Mouse (Mus musculus) CH12.LX (cell line): Measurements from ENCODE around the gene Hpca. TPM values are rescaled to one million over a fixed set of nuclear protein-coding genes. Genes with fewer than 3 reads are reported as not detected.

Source experiments
- DNase-seq: peaks from one replicate; pipeline ENCODE4 v3.0.0-alpha.2; 2013; ENCODE audit errors: extremely low read depth
- H3K27ac ChIP-seq: 2 replicates; pipeline ENCODE4 v1.5.1; 2012; ENCODE audit warnings: low read depth, mild to moderate bottlenecking, control low read depth, moderate library complexity; ENCODE audit not compliant: insufficient read depth
- H3K27me3 ChIP-seq: replicated peaks from 2 replicates; pipeline ENCODE3; 2012; ENCODE audit warnings: inconsistent platforms
- H3K36me3 ChIP-seq, 2 experiments: replicated peaks in 1 of 2; 2 replicates each; pipeline versions ENCODE3 to v1.6.1; 2012; ENCODE audit warnings: inconsistent platforms in 1 of 2, low read length in 1 of 2, mild to moderate bottlenecking in 1 of 2, mixed read lengths in 1 of 2, moderate library complexity in 1 of 2; ENCODE audit not compliant: control insufficient read depth in 1 of 2, insufficient read depth in 1 of 2
- H3K4me1 ChIP-seq, 2 experiments: 2 replicates each; pipeline ENCODE4 v1.6.1; 2012; ENCODE audit warnings: inconsistent platforms in 1 of 2, moderate library complexity in 1 of 2; ENCODE audit not compliant: insufficient read depth in 2 of 2, control insufficient read depth in 1 of 2
- H3K4me2 ChIP-seq: 2 replicates; pipeline ENCODE4 v1.6.1; 2012; ENCODE audit warnings: low read depth, mild to moderate bottlenecking, control low read depth; ENCODE audit not compliant: poor library complexity, insufficient read depth, severe bottlenecking
- H3K4me3 ChIP-seq, 3 experiments: fragments of 150-350 bp in 1 of 3; sonication (generic) in 1 of 3; replicated peaks in 1 of 3; 2 replicates each; pipeline versions ENCODE3 to v1.5.1; 2011 to 2012; ENCODE audit warnings: low read depth in 2 of 3, low read length in 2 of 3, mild to moderate bottlenecking in 2 of 3, moderate library complexity in 2 of 3, control low read depth in 1 of 3, improper control_type of control experiment in 1 of 3, inconsistent platforms in 1 of 3, mixed read lengths in 1 of 3; ENCODE audit not compliant: poor library complexity in 1 of 3
- H3K79me2 ChIP-seq: replicated peaks from 2 replicates; pipeline ENCODE4 v1.6.1; 2012; ENCODE audit warnings: mild to moderate bottlenecking, moderate library complexity; ENCODE audit not compliant: control insufficient read depth, poor library complexity, insufficient read depth, severe bottlenecking; ENCODE audit errors: extremely low read depth
- H3K9ac ChIP-seq: 2 replicates; pipeline ENCODE4 v1.6.1; 2012; ENCODE audit warnings: low read depth, mild to moderate bottlenecking, control low read depth, moderate library complexity; ENCODE audit not compliant: insufficient read depth
- H3K9me3 ChIP-seq: replicated peaks from 2 replicates; pipeline ENCODE3; 2012; ENCODE audit warnings: low read length, inconsistent platforms, mixed read lengths
- BHLHE40 ChIP-seq: IDR thresholded peaks from 2 replicates; pipeline ENCODE4 v1.6.1; 2011; ENCODE audit warnings: mild to moderate bottlenecking, low read depth, low read length, improper control_type of control experiment
- CTCF ChIP-seq, 2 experiments: IDR thresholded peaks in 1 of 2; conservative IDR thresholded peaks in 1 of 2; 2 replicates each; pipeline ENCODE4 v1.5.1; 2011 to 2012; ENCODE audit warnings: low read depth in 2 of 2, low read length in 2 of 2, improper control_type of control experiment in 1 of 2, inconsistent platforms in 1 of 2, mild to moderate bottlenecking in 1 of 2, moderate library complexity in 1 of 2
- E2F4 ChIP-seq: IDR thresholded peaks from 2 replicates; pipeline ENCODE4 v1.6.1; 2011; ENCODE audit warnings: low read depth, low read length, improper control_type of control experiment; ENCODE audit not compliant: insufficient replicate concordance
- ELF1 ChIP-seq: IDR thresholded peaks from 2 replicates; pipeline ENCODE4 v1.6.1; 2014; ENCODE audit warnings: low read depth, mild to moderate bottlenecking, inconsistent platforms, low read length, improper control_type of control experiment
- ETS1 ChIP-seq: conservative IDR thresholded peaks from 2 replicates; pipeline ENCODE4 v1.6.1; 2012; ENCODE audit warnings: low read depth, mild to moderate bottlenecking, inconsistent platforms, low read length, improper control_type of control experiment, moderate library complexity
- GABPA ChIP-seq: IDR thresholded peaks from 2 replicates; pipeline ENCODE4 v1.6.1; 2012; ENCODE audit warnings: low read depth, low read length, improper control_type of control experiment, inconsistent platforms; ENCODE audit not compliant: insufficient replicate concordance
- HCFC1 ChIP-seq: IDR thresholded peaks from 2 replicates; pipeline ENCODE4 v1.6.1; 2012; ENCODE audit warnings: low read depth, mild to moderate bottlenecking, inconsistent platforms, low read length, improper control_type of control experiment
- JUN ChIP-seq: IDR thresholded peaks from 2 replicates; pipeline ENCODE4 v1.6.1; 2011; ENCODE audit warnings: low read depth, mild to moderate bottlenecking, low read length, improper control_type of control experiment, moderate library complexity; ENCODE audit not compliant: insufficient read depth
- JUND ChIP-seq: conservative IDR thresholded peaks from 2 replicates; pipeline ENCODE4 v1.6.1; 2011; ENCODE audit warnings: low read depth, low read length, improper control_type of control experiment
- MAFK ChIP-seq: IDR thresholded peaks from 2 replicates; pipeline ENCODE4 v1.6.1; 2011; ENCODE audit warnings: low read length, improper control_type of control experiment; ENCODE audit not compliant: insufficient replicate concordance
- MAX ChIP-seq: IDR thresholded peaks from 2 replicates; pipeline ENCODE4 v1.6.1; 2011; ENCODE audit warnings: low read length, improper control_type of control experiment
- MAZ ChIP-seq: IDR thresholded peaks from 2 replicates; pipeline ENCODE4 v1.6.1; 2012; ENCODE audit warnings: low read depth, mild to moderate bottlenecking, inconsistent platforms, low read length, improper control_type of control experiment, moderate library complexity
- MYC ChIP-seq: IDR thresholded peaks from 2 replicates; pipeline ENCODE4 v1.6.1; 2011; ENCODE audit warnings: low read depth, mild to moderate bottlenecking, improper control_type of control experiment, low read length
- NRF1 ChIP-seq: IDR thresholded peaks from 2 replicates; pipeline ENCODE4 v1.6.1; 2014; ENCODE audit warnings: low read depth, mild to moderate bottlenecking, inconsistent platforms, low read length, improper control_type of control experiment, moderate library complexity
- PAX5 ChIP-seq: IDR thresholded peaks from 2 replicates; pipeline ENCODE4 v1.6.1; 2012; ENCODE audit warnings: low read length, inconsistent platforms, mixed read lengths
- POLR2AphosphoS2 ChIP-seq: IDR thresholded peaks from 2 replicates; pipeline ENCODE4 v1.6.1; 2011; ENCODE audit warnings: low read depth, low read length, improper control_type of control experiment
- RAD21 ChIP-seq: IDR thresholded peaks from 2 replicates; pipeline ENCODE4 v1.6.1; 2011; ENCODE audit warnings: low read depth, mild to moderate bottlenecking, low read length, improper control_type of control experiment, moderate library complexity
- SMC3 ChIP-seq: IDR thresholded peaks from 2 replicates; pipeline ENCODE4 v1.6.1; 2011; ENCODE audit warnings: low read depth, low read length, improper control_type of control experiment
- TBP ChIP-seq: conservative IDR thresholded peaks from 2 replicates; pipeline ENCODE4 v1.6.1; 2011; ENCODE audit warnings: low read depth, low read length, improper control_type of control experiment
- TCF12 ChIP-seq: IDR thresholded peaks from 2 replicates; pipeline ENCODE4 v1.6.1; 2014; ENCODE audit warnings: low read depth, mild to moderate bottlenecking, inconsistent platforms, low read length, improper control_type of control experiment
- UBTF ChIP-seq: IDR thresholded peaks from 2 replicates; pipeline ENCODE4 v1.6.1; 2012; ENCODE audit warnings: low read depth, mild to moderate bottlenecking, inconsistent platforms, low read length, improper control_type of control experiment, moderate library complexity
- USF1 ChIP-seq: IDR thresholded peaks from 2 replicates; pipeline ENCODE4 v1.6.1; 2014; ENCODE audit warnings: low read depth, mild to moderate bottlenecking, inconsistent platforms, low read length, improper control_type of control experiment
- ZC3H11A ChIP-seq: IDR thresholded peaks from 2 replicates; pipeline ENCODE4 v1.6.1; 2012; ENCODE audit warnings: low read depth, mild to moderate bottlenecking, inconsistent platforms, low read length, improper control_type of control experiment
- ZKSCAN1 ChIP-seq: IDR thresholded peaks from 2 replicates; pipeline ENCODE4 v1.6.1; 2012; ENCODE audit warnings: low read depth, inconsistent platforms, low read length, improper control_type of control experiment, borderline replicate concordance
- ZMIZ1 ChIP-seq: IDR thresholded peaks from 2 replicates; pipeline ENCODE4 v1.6.1; 2012; ENCODE audit warnings: low read depth, mild to moderate bottlenecking, inconsistent platforms, low read length, improper control_type of control experiment
- ZNF384 ChIP-seq: IDR thresholded peaks from 2 replicates; pipeline ENCODE4 v1.6.1; 2012; ENCODE audit warnings: low read depth, low read length, improper control_type of control experiment, inconsistent platforms
- dilution Hi-C: fragments of 300-500 bp; cut with MboI; formaldehyde crosslinking; loops from 2 replicates; pipeline ENCODE4 v1.14.3; 2020; ENCODE audit warnings: low sequenced_read_pairs; ENCODE audit not compliant: extremely low pct_unique_long_range_greater_than_20kb, extremely low pct_ligation_motif_present
- in situ Hi-C: fragments of 300-500 bp; cut with MboI; formaldehyde crosslinking; loops from 3 replicates; pipeline ENCODE4 v1.14.3; 2019; ENCODE audit warnings: low sequenced_read_pairs, low pct_ligation_motif_present, low pct_unique_long_range_greater_than_20kb, mixed read lengths
- polyA plus RNA-seq: library from polyadenylated mRNA; unstranded; fragments of >175 nt; gene quantifications from 2 replicates; pipeline ENCODE4 v1.2.1, GENCODE M21; 2012; ENCODE audit warnings: low read depth; ENCODE audit not compliant: insufficient read length
- total RNA-seq, 2 experiments: library from RNA; depleted of rRNA; stranded (reverse); fragments of 300-350 nt in 1 of 2; fragments of >200 nt in 1 of 2; gene quantifications; 2 replicates each; pipeline ENCODE4 v1.2.3; 2012 to 2014

Gene Hpca
- total and polyA plus RNA-seq, 3 experiments, result 1.3 to 28.5 (median 2.9) TPM

DNA sequence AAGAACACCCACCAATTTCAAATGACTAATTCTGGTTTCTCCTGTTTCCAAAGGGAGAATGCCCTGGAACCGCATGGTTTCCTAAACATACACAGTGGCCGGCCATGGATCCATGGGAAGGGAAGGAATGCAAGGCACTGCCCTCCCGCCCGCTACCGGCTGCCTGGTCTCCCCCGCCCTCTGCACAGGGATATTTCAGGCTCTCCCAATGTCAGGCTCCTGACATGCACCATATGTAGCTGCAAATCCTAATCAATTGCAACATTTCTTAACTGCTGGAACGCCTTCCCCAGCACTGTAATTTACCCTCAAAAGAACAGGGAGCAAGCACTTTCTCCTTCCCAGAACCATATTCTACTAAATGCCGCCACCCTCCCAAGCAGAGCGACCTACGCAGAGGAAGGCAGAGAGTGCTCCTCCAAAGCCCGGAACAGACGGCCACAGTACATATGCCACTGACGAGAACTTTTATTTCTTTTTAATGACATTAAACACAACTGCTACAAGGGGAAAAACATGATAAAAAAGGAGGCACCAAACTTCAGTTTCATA lies 25.8 kb upstream of the Hpca start:
- no peaks in the 10 kb centered on the region for H3K27me3 ChIP-seq
- no peak for TF ChIP-seq MAZ
- TF ChIP-seq MAFK, result no peak
- no peak for TF ChIP-seq RAD21
- no peak for TF ChIP-seq USF1
- TF ChIP-seq ELF1, result no peak
- TF ChIP-seq POLR2AphosphoS2, result no peak
- TF ChIP-seq ZMIZ1, result no peak
- TF ChIP-seq SMC3, result no peak
- TF ChIP-seq JUN, result no peak
- no peak for TF ChIP-seq ZNF384
- TF ChIP-seq UBTF, result no peak
- TF ChIP-seq HCFC1, result no peak
- TF ChIP-seq ZC3H11A, result no peak
- TF ChIP-seq TCF12, result no peak
- TF ChIP-seq TBP, result no peak
- no peak for TF ChIP-seq MAX
- TF ChIP-seq CTCF (conservative IDR thresholded peaks at IDR 0.05 in 1 of 2, IDR thresholded peaks at IDR 0.05 in 1 of 2; ENCODE audit: low read depth in 2 of 2, low read length in 2 of 2), result no peak
- TF ChIP-seq BHLHE40, result no peak
- TF ChIP-seq NRF1, result no peak
- dilution Hi-C loops, result no loop called here
- H3K27ac ChIP-seq, result no peak overlapping the region
- no peaks in the 10 kb centered on the region for H3K79me2 ChIP-seq
- H3K9ac ChIP-seq, result no peak overlapping the region
- H3K4me2 ChIP-seq, result no peak overlapping the region
- peaks cover 34 to 88% of the 10 kb centered on the region in 2 experiments for H3K36me3 ChIP-seq
- no peaks in the 10 kb centered on the region for H3K9me3 ChIP-seq
- H3K4me3 ChIP-seq, result no peak overlapping the region
- in situ Hi-C loops, result no loop called here
- peaks cover 0 to 4% of the 10 kb centered on the region in 2 experiments; a peak in 1 of 4 replicates for H3K4me1 ChIP-seq
- DNase-seq, result no peak

DNA sequence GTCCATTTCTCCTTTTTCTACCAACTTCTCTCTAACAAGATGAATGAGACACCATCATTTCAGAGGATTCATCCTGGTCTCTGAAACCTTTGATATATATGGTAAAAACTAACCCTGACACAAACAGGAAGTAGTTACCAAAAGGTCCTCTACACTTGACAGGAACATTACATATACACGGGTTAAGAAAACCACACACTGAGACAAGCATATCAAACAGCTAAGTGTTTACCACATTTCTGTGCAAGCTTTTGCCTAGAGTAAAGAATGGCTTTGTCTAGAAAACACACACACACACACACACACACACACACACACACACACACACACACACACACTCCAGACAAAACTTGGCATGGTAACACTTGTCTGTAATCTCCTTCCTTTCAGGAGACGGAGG lies 24.6 kb upstream of the Hpca start:
- H3K9me3 ChIP-seq, result no peaks in the 10 kb centered on the region
- dilution Hi-C loops (no loop called here), in situ Hi-C loops (no loop called here)
- TF ChIP-seq ZKSCAN1 (no peak), E2F4 (no peak), MYC (no peak), ETS1 (no peak), GABPA (no peak), BHLHE40 (no peak), MAX (no peak), JUN (no peak), ZNF384 (no peak), TCF12 (no peak), PAX5 (no peak), JUND (no peak), MAZ (no peak), RAD21 (no peak)
- H3K36me3 ChIP-seq, result peaks cover 24 to 84% of the 10 kb centered on the region in 2 experiments
- peaks cover 0 to 12% of the 10 kb centered on the region in 2 experiments; a peak in 1 of 4 replicates for H3K4me1 ChIP-seq
- H3K4me3 ChIP-seq, result no peak overlapping the region
- H3K9ac ChIP-seq, result no peak overlapping the region
- no peak overlapping the region for H3K4me2 ChIP-seq
- no peak for DNase-seq
- H3K79me2 ChIP-seq, result no peaks in the 10 kb centered on the region
- H3K27me3 ChIP-seq, result no peaks in the 10 kb centered on the region
- H3K27ac ChIP-seq, result no peak overlapping the region
